Mouse (Mus musculus): ENCODE measurements at regions not wholly inside any gene's neighbourhood (a gene's known extent, or its start where the extent isn't known, plus 50 kb on each side); places are given as distances from the start of the nearest gene placed in this dataset.
A peak's percentile ranks its signal among the peaks of the same experiment; 100 is the strongest.

DNA sequence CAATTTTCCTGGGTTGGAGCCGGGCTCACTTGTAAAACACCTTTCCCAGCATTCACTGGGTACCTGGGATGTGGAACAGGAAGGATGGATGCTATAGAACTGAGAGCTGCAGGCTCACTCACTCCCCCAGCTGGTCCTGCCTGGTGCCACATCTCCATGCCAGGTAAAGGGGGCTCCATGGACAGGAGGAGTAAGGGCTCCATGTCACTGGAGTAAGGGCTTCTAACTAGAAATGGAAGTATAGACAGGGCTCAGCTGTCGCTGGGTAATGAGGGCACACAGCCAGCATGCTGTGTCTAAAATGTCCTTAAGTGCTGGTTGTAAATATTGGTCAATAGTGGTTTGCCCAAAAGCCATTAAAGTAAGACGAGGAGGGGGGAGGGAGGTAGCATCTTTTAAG, 99.4 kb upstream of the Gpr12 start:
- intact Hi-C loops (cut with DNase I): no loop called here
- no peak for DNase-seq

DNA sequence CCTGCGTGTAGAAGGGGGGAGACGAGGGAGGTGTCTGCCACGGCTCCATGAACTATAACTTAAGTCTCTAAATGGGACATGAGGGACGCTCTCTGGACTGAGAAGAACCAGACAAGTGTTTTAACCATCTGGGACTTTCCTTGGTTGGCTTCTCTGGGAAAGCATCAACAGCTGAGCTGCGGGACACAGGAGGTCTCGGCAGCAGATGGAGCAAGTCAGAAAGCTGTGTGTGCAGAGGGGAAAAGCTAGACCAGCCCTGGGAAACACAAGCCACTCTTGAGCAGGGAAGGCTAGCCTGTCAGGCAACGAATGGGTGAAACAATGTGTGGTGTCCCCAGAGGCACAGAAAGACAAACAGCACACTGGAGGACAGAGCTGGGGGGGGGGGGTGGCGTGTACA, 98.5 kb upstream of the Gpr12 start:
- DNase-seq: no peak

DNA sequence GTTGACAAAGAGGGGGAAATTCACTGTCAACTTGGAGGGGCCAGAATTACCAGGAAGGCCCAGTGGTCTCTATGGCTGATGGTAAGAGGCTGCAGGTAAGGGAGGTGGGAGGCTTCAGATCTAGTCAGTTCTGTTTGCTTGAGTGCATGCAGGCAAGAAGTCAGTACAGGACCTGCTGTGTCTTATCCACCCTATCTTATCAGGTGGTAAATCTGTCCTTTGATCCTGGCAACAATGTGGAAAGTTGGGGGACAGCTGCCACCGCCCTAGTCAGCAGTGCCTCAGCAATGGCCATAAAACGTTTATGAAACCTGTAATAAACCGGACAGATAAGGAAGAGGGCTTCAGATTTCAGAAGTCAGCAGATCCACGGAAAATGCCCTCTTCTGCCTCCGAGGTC, 97.9 kb upstream of the Gpr12 start:
- no peak for DNase-seq
- intact Hi-C loops (cut with DNase I): no loop called here

More for the DNA sequence above, 98.5 kb upstream of the Gpr12 start:
- intact Hi-C loops (cut with DNase I): no loop called here

DNA sequence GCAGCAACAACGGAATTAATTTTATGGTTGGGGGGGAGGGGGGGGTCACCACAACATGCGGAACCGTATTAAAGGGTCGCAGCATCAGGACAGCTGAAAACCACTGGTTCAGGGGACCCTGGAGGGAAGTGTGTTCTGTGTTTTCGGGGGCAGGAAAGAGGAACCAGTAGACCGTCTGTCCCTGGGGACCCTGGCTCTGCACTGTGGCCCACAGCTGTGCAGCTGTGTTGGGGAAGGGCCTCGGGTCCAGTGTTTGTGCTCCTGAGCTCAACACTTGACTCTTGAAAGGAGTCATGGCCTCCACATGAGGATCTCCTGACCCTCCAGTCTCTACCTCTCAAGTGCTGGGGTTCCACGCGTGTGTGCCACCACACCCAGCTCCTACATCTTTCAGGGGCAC, 96.5 kb upstream of the Gpr12 start:
- intact Hi-C loops (cut with DNase I): no loop called here
- DNase-seq: no peak

DNA sequence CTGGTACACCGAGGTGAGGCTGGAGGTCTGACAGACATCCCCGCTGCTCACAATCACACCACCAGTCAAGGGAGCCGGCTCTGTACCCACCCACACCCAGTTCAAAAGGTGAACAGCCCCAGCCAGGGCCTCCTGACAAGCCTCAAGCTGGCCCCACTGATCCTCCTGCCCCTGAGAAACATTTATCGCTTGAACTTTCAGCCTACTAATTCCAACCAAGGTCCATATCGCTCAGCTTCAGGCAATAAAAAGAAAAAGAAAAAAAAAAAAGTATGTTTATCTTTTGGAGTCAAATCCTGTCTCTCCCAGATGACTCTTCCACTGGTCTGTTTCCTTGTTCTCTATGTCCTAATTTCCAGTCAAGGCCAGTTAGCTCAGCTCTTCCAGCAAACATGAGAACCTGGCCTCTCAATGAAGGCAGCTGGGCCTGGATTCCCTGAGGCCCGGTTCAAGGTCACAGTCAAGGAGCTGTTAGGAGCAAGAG, 94.2 kb upstream of the Gpr12 start:
- no peak for DNase-seq
- intact Hi-C loops (cut with DNase I): loop anchor here (10.0 kb wide), 1 partner anchor 546 kb away; no protein-coding TSS in a partner anchor

DNA sequence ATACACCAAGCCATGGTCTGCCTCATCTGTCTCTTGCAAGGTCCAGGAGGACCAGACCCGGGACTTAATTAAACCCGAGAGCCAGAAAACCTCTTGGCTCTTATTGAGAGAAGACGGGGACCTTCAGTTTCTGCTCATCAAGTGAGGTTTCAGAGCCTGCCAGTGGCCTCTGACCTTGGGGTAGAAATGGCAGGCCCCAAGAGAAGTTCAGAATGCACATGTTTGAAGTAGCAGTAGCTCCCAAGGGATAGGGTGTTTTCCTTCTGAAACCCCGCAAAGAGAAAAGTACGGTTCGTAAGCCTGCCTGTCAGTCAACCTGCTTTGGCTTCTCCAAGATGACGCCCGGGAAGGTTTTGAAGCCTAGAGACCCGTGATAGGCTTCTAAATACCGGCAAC, 93.7 kb upstream of the Gpr12 start:
- DNase-seq: no peak
- intact Hi-C loops (cut with DNase I): loop anchor here (10.0 kb wide), 1 partner anchor 546 kb away; no protein-coding TSS in a partner anchor

DNA sequence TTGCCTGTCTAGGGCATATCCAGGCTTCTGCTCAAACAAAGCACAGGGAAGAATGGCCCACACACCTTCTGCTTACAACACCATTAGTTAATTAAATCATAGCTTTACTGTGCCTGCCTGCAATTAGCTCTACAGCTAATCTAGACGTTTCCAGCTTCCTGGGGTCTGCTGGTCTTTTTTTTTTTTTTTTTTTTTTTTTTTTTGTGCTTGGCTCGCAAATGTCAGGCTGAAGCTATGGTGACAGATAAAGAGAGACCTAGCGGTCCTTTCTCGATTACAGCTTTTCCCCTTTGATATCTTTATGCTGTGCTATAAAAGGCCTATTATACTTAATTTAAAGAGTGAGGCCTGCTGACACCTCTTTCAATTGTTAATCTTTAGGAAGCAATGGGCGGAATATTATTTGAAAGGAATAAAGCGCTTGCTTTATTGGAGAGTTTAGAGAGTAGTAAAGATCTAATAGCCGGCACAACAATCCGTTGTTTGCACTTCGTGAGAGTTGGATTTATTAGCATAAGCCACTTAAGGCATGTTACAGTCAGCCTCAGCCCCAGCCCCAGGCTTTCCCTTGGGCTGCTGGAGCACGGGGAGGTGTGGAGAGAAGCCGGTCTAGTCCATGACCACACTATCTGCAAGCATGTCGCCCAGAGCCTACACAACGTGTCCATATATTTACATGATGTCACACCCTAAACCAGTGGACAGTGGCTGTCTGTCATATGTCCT, 93.2 kb upstream of the Gpr12 start:
- no peak for DNase-seq
- intact Hi-C loops (cut with DNase I): loop anchor here (10.0 kb wide), 1 partner anchor 547 kb away; no protein-coding TSS in a partner anchor

DNA sequence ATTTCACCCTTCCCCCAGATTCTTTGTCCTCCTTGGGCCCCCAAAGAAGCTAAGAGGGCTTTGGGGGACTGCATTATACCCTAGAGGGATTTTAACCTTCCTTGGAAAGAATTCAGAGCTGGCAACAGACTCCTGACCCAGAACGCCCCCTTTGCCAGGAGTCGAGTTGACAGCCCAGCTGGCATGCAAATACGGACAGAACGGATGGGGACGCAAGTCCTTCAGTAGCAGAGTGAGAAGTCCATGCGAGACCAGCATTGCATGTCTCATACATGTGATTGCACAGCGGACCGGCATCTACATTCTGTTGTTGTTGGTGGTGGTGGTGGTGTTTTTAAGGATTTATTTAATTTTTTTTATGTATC, 92.1 kb upstream of the Gpr12 start:
- no peak for DNase-seq
- intact Hi-C loops (cut with DNase I): loop anchor here (10.0 kb wide), 1 partner anchor 548 kb away; no protein-coding TSS in a partner anchor

DNA sequence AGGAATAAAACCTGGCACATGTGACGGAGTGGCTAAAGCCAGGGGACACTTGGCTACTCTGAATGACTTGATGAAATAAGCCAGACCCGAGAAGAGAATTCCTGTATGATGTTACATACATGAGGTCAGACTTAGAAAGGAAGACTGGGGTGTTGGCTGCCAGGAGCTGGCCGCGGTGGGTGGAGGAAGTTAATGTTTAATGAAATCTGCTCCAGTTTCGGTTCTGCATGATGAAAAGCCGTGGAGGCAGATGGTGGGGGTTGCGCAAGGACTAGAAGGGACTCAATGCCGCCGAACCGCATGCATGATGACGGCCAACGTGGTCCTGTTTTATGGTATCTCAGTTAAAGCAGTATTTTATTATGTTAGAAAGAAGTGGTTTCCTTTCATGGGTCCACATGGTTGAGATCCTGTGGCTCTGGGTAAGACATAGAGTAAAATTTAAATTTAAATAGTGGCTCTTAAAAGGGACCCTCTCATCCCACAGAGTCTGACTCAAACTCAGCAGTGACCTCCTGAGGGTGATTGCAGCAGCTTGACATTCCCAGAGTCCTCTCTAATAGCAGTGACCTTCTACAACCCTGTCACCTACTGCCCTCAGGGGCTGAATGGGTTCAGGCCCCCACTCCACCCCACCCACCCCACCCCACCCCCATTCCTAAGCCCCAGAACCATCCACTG, 91.6 kb upstream of the Gpr12 start:
- intact Hi-C loops (cut with DNase I): loop anchor here (10.0 kb wide), 1 partner anchor 548 kb away; no protein-coding TSS in a partner anchor
- DNase-seq: peak; percentile 60 to 67

DNA sequence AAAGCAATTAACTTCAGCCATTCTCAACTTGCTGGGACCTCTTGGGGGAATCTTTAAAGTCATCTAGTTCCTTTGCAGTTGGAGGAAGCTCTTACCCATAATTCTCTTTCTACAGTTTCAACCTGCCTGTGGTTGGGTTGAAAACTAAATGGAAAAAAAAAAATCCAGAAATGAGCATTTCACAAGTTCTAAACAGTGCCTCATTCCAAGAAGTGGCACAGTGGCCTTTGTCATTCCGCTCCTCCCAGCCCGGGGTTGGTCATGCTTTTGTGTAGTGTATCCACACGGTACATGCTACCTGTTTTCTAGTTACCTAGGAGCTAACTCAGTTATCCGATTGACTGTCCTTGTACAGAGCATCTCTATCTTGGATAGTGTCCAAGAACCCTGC, 90.8 kb upstream of the Gpr12 start:
- intact Hi-C loops (cut with DNase I): loop anchor here (1.0 to 10.0 kb wide), 4 partner anchors 31 to 645 kb away; no protein-coding TSS in a partner anchor
- DNase-seq: no peak

DNA sequence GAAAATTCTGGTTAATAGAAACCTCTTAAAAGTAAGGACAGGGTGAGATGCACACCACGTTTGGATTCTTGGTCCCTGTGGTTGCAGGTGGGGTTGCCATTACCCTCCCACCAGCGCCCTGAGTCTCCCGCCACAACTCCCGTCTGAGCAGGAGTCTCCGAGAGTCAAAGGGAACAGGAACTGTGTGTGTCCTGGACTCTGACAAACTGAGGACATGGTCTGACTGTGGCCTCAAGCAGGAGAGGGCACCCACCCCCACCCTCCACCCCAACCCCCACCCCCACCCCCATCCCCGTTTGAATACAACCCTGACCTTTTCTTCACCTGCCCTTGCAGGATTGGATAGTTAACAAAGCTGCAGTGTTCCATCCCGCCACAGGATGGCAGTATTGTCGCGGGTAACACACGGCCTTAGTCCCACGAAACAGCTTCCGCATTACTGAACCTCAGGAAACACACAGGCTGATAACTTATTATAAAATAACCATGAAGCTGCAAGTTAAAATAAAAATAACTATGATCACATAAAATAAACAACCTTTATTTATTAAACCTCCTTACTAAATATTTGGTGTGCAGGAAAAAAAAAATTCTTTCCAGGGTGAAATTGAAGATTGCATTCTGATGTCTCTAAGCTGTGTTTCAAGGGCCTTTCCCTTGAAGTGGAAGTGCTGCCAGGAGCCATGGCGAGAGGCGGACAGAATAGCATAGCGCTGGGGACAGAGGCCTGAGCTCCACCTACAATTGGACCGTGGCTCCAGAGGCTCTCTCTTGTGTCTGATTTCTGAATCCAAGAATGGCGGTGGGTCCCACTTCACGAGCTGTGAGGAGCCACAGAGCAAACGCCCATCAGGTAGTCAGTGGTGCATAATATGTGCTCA, 90.2 kb upstream of the Gpr12 start:
- intact Hi-C loops (cut with DNase I): loop anchor here (1.0 to 10.0 kb wide), 4 partner anchors 32 to 646 kb away; no protein-coding TSS in a partner anchor
- DNase-seq: peak; percentile 73 to 84

DNA sequence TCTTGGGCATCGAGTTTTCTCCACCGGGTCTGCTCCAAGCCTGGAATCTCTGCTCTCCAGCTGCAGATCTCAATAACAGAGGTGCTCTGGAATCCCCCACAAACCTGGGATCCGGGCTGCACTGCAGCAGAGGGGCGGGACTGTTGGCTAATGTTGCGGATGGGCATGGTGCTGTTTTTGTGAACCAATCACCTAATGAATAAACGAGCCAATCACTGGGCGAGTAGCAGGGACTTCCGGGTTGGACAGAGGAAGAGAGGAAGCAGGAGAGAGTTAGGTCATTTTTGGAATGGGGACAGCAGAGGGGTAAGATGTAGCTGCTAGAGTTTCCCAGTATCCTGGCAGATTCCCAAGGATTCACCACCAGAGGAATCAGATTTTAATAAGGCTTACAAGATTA, 76.7 kb upstream of the Gpr12 start:
- intact Hi-C loops (cut with DNase I): no loop called here
- DNase-seq: no peak

DNA sequence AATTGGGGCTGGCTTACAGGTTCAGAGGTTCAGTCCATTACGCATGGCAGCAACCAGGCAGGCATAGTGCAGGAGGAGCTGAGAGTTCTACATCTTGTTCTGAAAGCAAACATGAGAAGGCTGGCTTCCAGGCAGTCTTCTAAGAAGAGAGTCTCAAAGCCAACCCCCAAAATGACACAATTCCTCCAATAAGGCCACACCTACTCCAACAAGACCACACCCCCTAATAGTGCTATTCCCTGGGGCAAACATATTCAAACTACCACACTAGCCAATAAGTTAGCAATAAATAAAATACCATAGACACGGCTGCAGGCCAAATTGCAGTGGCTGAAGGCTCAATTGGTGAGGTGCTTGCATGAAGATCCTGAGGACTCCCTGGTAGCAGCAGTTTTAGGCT, 72.2 kb upstream of the Gpr12 start:
- no peak for DNase-seq
- intact Hi-C loops (cut with DNase I): no loop called here

DNA sequence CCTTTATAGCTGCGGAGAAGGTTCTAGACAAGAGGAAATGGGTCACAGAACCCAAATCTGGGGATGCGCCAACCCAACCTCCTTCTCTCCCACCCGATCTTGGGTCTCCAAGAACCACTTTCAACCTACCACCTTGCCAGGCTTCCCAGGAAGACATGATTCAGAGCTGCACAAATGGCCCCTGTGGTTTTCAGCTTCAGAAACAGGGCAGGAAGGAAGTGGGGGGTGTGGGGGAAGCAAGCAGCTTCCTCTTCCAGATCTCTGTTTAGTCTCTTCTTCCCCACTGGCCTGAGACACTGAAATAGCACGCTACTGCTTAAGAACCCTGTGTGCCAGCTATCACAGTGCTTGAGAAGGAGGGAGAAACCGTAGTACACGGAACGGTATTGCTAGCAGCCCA, 70.4 kb upstream of the Gpr12 start:
- DNase-seq: no peak
- intact Hi-C loops (cut with DNase I): no loop called here

DNA sequence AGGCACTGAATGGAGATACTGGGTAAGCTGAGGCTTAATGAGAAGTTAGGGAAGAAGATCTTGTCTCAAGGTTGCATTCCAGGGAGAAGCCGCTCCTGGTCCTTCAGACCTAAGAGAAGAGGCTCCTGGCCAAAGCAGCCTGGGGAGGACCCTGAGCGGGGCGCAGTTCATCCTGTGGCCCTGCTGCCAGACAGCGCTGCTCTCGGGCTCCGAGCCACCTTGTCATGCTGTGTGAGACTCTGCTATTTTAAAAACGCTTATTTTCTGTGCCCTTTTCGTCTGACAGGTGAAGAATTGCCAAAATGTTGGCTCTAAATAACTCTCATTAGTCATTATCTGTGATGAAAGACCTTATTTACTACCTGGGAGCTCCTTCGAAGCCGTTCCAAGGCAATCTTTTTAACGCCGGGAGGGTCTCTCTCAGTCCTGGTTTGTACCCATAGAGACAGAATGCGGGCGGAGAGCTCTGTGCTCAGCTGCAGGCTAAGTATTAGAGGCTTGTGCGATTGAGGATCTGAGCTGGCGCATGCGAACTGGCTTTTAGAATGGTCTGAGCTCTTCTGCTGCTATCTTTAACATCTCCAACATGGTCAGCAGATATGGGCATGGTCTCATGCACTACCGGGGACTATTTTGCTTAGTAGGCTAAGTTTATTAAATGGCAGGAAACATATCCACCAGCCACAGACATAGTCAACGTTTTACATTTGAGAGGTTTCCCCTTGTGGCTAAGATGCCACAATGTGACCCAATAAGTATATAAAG, 68.8 kb upstream of the Gpr12 start:
- DNase-seq: no peak
- intact Hi-C loops (cut with DNase I): no loop called here

DNA sequence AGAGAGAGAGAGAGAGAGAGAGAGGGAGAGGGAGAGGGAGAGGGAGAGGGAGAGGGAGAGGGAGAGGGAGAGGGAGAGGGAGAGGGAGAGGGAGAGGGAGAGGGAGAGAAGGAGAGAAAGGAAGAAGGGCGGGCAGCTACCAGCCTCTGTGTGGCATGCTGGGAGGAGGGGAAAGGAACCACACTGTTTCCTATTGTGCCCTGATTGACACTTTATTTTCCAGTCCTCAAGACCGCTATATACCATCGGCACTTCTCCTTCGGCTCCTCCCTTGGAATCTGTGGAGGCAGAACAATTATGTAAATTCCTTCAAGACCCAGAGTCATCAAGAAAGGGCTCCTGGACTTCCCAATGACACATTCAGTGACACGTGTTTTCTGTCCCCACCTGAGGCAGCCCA, 67.8 kb upstream of the Gpr12 start:
- no peak for DNase-seq
- intact Hi-C loops (cut with DNase I): no loop called here

DNA sequence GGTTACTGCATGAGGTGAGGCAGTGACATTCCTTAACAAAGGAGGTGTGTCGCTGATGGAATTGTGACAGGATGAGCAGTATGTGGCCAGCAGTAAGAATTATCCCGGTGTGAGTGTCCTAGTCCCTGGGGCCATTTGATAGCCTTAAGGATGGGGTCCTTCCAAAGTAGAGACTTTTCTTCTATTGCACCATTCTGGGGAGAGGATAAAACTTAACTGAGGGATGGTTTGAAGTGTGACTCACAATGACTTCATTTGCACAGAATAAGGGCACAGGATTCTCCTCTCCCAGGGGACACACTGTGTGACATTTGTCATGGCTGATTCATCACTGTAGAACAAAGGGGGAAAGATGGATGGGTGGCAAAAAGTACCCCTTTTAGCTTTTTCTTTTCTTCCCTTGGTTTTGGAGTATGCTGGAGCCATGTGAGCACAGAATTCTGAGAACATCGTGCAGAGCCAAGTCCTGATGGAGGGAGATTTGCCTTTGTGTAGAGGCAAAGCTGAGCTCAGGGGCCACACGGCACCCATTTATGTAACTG, 63.6 kb upstream of the Gpr12 start:
- intact Hi-C loops (cut with DNase I): no loop called here
- DNase-seq: no peak

DNA sequence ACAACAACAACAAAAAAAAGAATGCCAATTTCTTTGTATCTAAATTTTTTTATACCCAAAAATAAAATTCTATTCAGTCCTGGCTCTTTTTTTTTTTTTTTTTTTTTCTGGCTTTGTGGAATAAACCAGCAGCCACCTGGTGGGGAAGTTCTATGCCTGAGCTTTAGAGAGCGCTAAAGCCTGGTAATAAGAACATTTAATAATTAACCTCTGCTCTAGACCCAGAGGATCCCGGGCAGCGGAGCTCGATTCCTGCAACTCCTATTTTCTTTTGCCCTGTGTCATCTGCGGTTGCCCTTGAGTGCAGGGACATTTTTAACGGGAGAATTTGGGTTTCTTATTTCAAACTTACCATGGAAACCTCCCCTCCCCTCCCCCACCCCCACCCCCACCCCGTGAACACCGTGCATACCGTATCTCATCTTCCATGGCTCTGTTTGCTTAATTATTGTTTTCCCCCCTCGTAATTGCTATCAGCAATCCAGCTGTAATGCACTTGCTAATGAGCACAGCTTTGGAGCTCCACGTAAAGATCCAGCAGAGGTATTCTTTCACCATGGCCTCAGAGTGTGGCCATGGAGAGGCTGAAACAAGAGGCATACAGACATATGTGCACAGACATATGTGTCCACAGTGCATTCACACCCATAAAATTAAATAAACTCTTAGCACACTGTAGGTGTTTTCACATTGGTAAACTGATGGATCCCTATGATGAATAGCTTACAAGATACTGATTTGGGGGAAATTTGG, 62.8 kb upstream of the Gpr12 start:
- intact Hi-C loops (cut with DNase I): no loop called here
- DNase-seq: no peak

DNA sequence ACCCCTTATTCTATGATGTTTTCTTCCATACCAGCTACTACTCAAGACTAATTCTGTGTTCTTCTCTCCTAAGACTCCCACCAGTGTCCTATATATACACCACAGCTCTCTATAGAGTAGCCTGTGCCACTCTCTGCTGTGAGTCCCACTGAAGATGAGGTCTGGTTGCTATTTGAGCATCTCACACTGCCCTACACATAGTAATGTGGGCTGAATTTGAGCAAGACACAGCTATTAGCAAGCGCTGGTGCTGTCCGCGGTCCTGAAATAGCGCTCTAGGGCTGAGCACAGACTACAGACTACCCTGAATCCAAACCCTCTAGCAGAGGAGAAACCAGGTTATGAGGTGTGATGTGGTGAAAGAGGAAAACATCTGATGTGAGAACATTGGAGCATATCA, 59.5 kb upstream of the Gpr12 start:
- peak; percentile 15 to 57 for DNase-seq
- intact Hi-C loops (cut with DNase I): no loop called here

Measured in heart, postnatal 36 days (tissue).